Mouse (Mus musculus) forebrain, embryonic 16.5 days (tissue): ENCODE measurements at regions not wholly inside any gene's neighbourhood (a gene's known extent, or its start where the extent isn't known, plus 50 kb on each side); places are given as distances from the start of the nearest gene placed in this dataset.

Source experiments
- ATAC-seq: fragments of 200-750 bp; cut with Nextera tagmentation; 2 replicates; pipeline ENCODE4 v1.8.0; 2017; ENCODE audit warnings: mild to moderate bottlenecking, moderate library complexity
- H3K27ac ChIP-seq: fragments of 300-500 bp; sonication (generic); 2 replicates; pipeline ENCODE4 v1.5.1; 2014; ENCODE audit warnings: low read length, control low read depth
- H3K27me3 ChIP-seq: fragments of 300-500 bp; sonication (generic); replicated peaks from 2 replicates; pipeline ENCODE4 v1.6.1; 2014; ENCODE audit warnings: low read length; ENCODE audit not compliant: control insufficient read depth, insufficient read depth
- H3K36me3 ChIP-seq: fragments of 300-500 bp; sonication (generic); 2 replicates; pipeline ENCODE4 v1.6.1; 2014; ENCODE audit not compliant: control insufficient read depth, insufficient read depth
- H3K4me1 ChIP-seq: fragments of 300-500 bp; sonication (generic); replicated peaks from 2 replicates; pipeline ENCODE4 v1.6.1; 2014; ENCODE audit warnings: low read length; ENCODE audit not compliant: control insufficient read depth, insufficient read depth
- H3K4me2 ChIP-seq: fragments of 300-500 bp; sonication (generic); 2 replicates; pipeline ENCODE4 v1.6.1; 2014; ENCODE audit warnings: mild to moderate bottlenecking, low read length, control low read depth
- H3K4me3 ChIP-seq: fragments of 300-500 bp; sonication (generic); replicated peaks from 2 replicates; pipeline ENCODE4 v1.5.1; 2014; ENCODE audit warnings: mild to moderate bottlenecking, low read length, control low read depth
- H3K9ac ChIP-seq: fragments of 300-500 bp; sonication (generic); replicated peaks from 2 replicates; pipeline ENCODE4 v1.6.1; 2014; ENCODE audit warnings: low read depth, low read length, control low read depth
- H3K9me3 ChIP-seq: fragments of 300-500 bp; sonication (generic); 2 replicates; pipeline ENCODE4 v1.6.1; 2016; ENCODE audit warnings: low read length; ENCODE audit not compliant: control insufficient read depth
- WGBS: fragments of 180-500 bp; shearing (Covaris S2); extraction: QIAGEN DNeasy Blood & Tissue Kit; methylation state at CpG from one replicate; pipeline ENCODE4 v1.1.7; 2014; 5-methylcytosine and 5-hydroxymethylcytosine counted together

DNA sequence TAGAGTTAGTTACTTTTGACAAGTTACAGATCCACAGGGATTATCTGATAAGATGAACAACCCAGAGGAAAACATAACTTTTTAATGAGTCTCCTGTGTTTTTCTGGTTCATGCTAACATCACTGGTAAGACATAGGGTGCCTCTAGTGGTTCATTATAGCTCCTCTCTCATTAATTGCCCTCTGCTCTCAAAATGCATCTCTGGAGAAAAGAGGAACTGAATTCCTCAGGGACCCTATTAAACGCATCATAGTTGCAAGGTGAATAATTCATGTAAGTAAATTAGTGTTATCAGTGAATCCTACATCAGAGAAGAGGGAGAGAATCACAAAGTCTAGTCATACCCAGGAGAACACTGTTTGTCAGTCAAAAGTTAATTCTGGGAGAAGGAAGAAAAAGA, 52.4 kb upstream of the Olfr1507 start:
- Histone ChIP-seq H3K27ac (no peak overlapping the region), H3K27me3 (no peaks in the 10 kb centered on the region), H3K9ac (no peak overlapping the region), H3K4me1 (no peaks in the 10 kb centered on the region), H3K4me3 (no peak overlapping the region), H3K36me3 (no peaks in the 10 kb centered on the region), H3K4me2 (no peak overlapping the region), H3K9me3 (no peaks in the 10 kb centered on the region)
- 55% methylated on average over 1 of the region's 1 CpGs for WGBS
- no peak for ATAC-seq
